Comparison of ENCODE assay signal across 8 mouse cellular contexts in genomic region chr7:28278279-28278652, GRCm38 (mm10). TPM values are rescaled to one million over a fixed set of nuclear protein-coding genes. Genes with fewer than 3 reads are reported as not detected.
A peak's percentile ranks its signal among the peaks of the same experiment; 100 is the strongest.
DNase-seq lines count a peak whose midpoint lies in the region; ATAC-seq and TF ChIP-seq lines count a peak whose summit lies in the region.

No protein-coding gene starts in this region.

- peak overlapping the region; percentile 85 for H3K27ac ChIP-seq in heart, adult 2 months
- peak overlapping the region; percentile 81 for H3K27ac ChIP-seq in forebrain, embryonic 14.5 days (ENCODE audit: low read depth, low read length)
- no peak overlapping the region for H3K27ac ChIP-seq in liver, embryonic 13.5 days

- no peaks in the 10 kb centered on the region for H3K27me3 ChIP-seq in heart, adult 2 months (ENCODE audit: control insufficient read depth, insufficient read depth, low read length)
- 0 out of 2 replicates have a peak, but pooled peaks cover 6% of the 10 kb centered on the region for H3K27me3 ChIP-seq in E14TG2a.4 (ENCODE audit: insufficient read depth, low read length)
- no peaks in the 10 kb centered on the region for H3K27me3 ChIP-seq in forebrain, embryonic 14.5 days (replicated peaks; ENCODE audit: control insufficient read depth, insufficient read depth, low read length)
- H3K27me3 ChIP-seq in liver, embryonic 13.5 days: no peaks in the 10 kb centered on the region

- WGBS in heart, adult 2 months: 77% methylated on average over 7 of the region's 7 CpGs
- 82% methylated on average over 7 of the region's 7 CpGs for WGBS in forebrain, embryonic 14.5 days
- WGBS in liver, embryonic 13.5 days (ENCODE audit: insufficient replicate concordance): 93% methylated on average over 7 of the region's 7 CpGs

- no peak for DNase-seq in heart, adult 2 months
- DNase-seq in heart, adult 11 months: no peak
- DNase-seq in forebrain, embryonic 14.5 days (ENCODE audit: low spot score): no peak
- no peak for DNase-seq in liver, embryonic 13.5 days
- DNase-seq in left cerebral cortex, adult 18-20 months (ENCODE audit: low spot score in 2 of 2): no peak
- no peak for DNase-seq in layer of hippocampus, adult 11-12 months (ENCODE audit: low spot score)
- DNase-seq in layer of hippocampus, adult 18-20 months (ENCODE audit: low spot score in 2 of 2): no peak

- intact Hi-C loops in heart, adult 2 months (cut with DNase I): loop anchor here (2.0 to 5.0 kb wide), 3 partner anchors 35 to 109 kb away; partner anchors contain the start of gene Timm50

- no peak for TF ChIP-seq EP300 in heart, adult 2 months (IDR thresholded peaks at IDR 0.05; ENCODE audit: insufficient read depth, low read depth, low read length)

- H3K9me3 ChIP-seq in E14TG2a.4 (ENCODE audit: low read length): no peaks in the 10 kb centered on the region
- no peaks in the 10 kb centered on the region for H3K9me3 ChIP-seq in forebrain, embryonic 14.5 days (replicated peaks; ENCODE audit: control insufficient read depth, low read length)
- no peaks in the 10 kb centered on the region for H3K9me3 ChIP-seq in liver, embryonic 13.5 days (replicated peaks)

- H3K9ac ChIP-seq in heart, adult 2 months (ENCODE audit: low read depth, low read length): peak overlapping the region; percentile 95
- H3K9ac ChIP-seq in forebrain, embryonic 14.5 days (ENCODE audit: low read length): peak overlapping the region; percentile 92
- peak overlapping the region; percentile 86 for H3K9ac ChIP-seq in liver, embryonic 13.5 days

- no peak for TF ChIP-seq CTCF in heart, adult 2 months (IDR thresholded peaks at IDR 0.05)
- no peak for TF ChIP-seq CTCF in E14TG2a.4 (conservative IDR thresholded peaks at IDR 0.05; ENCODE audit: low read length)

- ATAC-seq in forebrain, embryonic 14.5 days: no peak
- ATAC-seq in liver, embryonic 13.5 days (ENCODE audit: low read depth): no peak

- no peaks in the 10 kb centered on the region for H3K36me3 ChIP-seq in heart, adult 2 months (ENCODE audit: control insufficient read depth, insufficient read depth, low read length)
- H3K36me3 ChIP-seq in E14TG2a.4 (ENCODE audit: insufficient read depth, low read length): 0 out of 2 replicates have a peak, but pooled peaks cover 5% of the 10 kb centered on the region
- H3K36me3 ChIP-seq in forebrain, embryonic 14.5 days (ENCODE audit: control insufficient read depth, insufficient read depth, low read length): peaks cover 4% of the 10 kb centered on the region; the same call in 1 of the 2 replicates
- H3K36me3 ChIP-seq in liver, embryonic 13.5 days: no peaks in the 10 kb centered on the region

- H3K4me2 ChIP-seq in forebrain, embryonic 14.5 days (ENCODE audit: low read length): peak overlapping the region; percentile 89
- peak overlapping the region; percentile 92 for H3K4me2 ChIP-seq in liver, embryonic 13.5 days

- H3K4me1 ChIP-seq in heart, adult 2 months (ENCODE audit: control insufficient read depth, insufficient read depth, low read length): peaks cover 2% of the 10 kb centered on the region
- peaks cover 25% of the 10 kb centered on the region for H3K4me1 ChIP-seq in E14TG2a.4 (replicated peaks; ENCODE audit: low read depth, low read length)
- peaks cover 8% of the 10 kb centered on the region; the same call in 1 of the 2 replicates for H3K4me1 ChIP-seq in forebrain, embryonic 14.5 days (ENCODE audit: control insufficient read depth, insufficient read depth, low read length)
- H3K4me1 ChIP-seq in liver, embryonic 13.5 days (replicated peaks): peaks cover 9% of the 10 kb centered on the region

- H3K79me2 ChIP-seq in heart, adult 2 months (replicated peaks; ENCODE audit: control insufficient read depth, insufficient read depth, low read length): no peaks in the 10 kb centered on the region; the same call in 1 of the 2 replicates

- H3K4me3 ChIP-seq in heart, adult 2 months: peak overlapping the region; percentile 82
- H3K4me3 ChIP-seq in E14TG2a.4 (replicated peaks; ENCODE audit: low read length): peak overlapping the region; percentile 91
- peak overlapping the region; percentile 69 for H3K4me3 ChIP-seq in forebrain, embryonic 14.5 days (ENCODE audit: low read depth, low read length)
- H3K4me3 ChIP-seq in liver, embryonic 13.5 days (replicated peaks): peak overlapping the region; percentile 75

- no peak for TF ChIP-seq POLR2A in heart, adult 2 months (IDR thresholded peaks at IDR 0.05; ENCODE audit: insufficient read depth, low read depth, low read length)

RNA-seq across cellular contexts. Expression of gene Eid2b, which starts 0.7 kb away (rescaled TPM):
- 10 to 100 TPM; 11.2 to 13.0 TPM for total RNA-seq in heart, adult 2 months (2021)
- polyA plus RNA-seq in heart, adult 2 months (2012; rRNA removed): 6.7 and 7.2 TPM in 2 replicates
- polyA plus RNA-seq in forebrain, embryonic 14.5 days (2014; fragmentation: Nextera tagmentation; extraction: Ambion mirVana): 33.3 and 35.1 TPM in 2 replicates
- polyA plus RNA-seq in liver, embryonic 13.5 days (2015; fragmentation: Nextera tagmentation; extraction: Ambion mirVana): 2.5 and 2.6 TPM in 2 replicates
- total RNA-seq in left cerebral cortex, adult 18-20 months (2021): 10 to 100 TPM; 30.2 to 30.8 TPM
- 10 to 100 TPM; 37.8 to 38.4 TPM for total RNA-seq in layer of hippocampus, adult 18-20 months (2021)

RNA-seq across cellular contexts. Expression of gene Eid2, which starts 10.6 kb away (rescaled TPM):
- 10 to 100 TPM; 11.2 to 11.9 TPM for total RNA-seq in heart, adult 2 months (2021)
- polyA plus RNA-seq in heart, adult 2 months (2012; rRNA removed): 4.2 and 4.6 TPM in 2 replicates
- 6.0 and 8.6 TPM in 2 replicates for polyA plus RNA-seq in forebrain, embryonic 14.5 days (2014; fragmentation: Nextera tagmentation; extraction: Ambion mirVana)
- polyA plus RNA-seq in liver, embryonic 13.5 days (2015; fragmentation: Nextera tagmentation; extraction: Ambion mirVana): 0.28 and 0.40 TPM in 2 replicates
- total RNA-seq in left cerebral cortex, adult 18-20 months (2021): 10 to 100 TPM; 62.3 to 65.2 TPM
- total RNA-seq in layer of hippocampus, adult 18-20 months (2021): 10 to 100 TPM; 59.3 to 61.3 TPM

RNA-seq across cellular contexts. Expression of gene Selenov, which starts 12.7 kb away (rescaled TPM):
- total RNA-seq in heart, adult 2 months (2021): not detected
- polyA plus RNA-seq in heart, adult 2 months (2012; rRNA removed): 0.08 TPM in 1 of 2 replicates, not detected in the other
- polyA plus RNA-seq in forebrain, embryonic 14.5 days (2014; fragmentation: Nextera tagmentation; extraction: Ambion mirVana): 0.22 and 0.23 TPM in 2 replicates
- polyA plus RNA-seq in liver, embryonic 13.5 days (2015; fragmentation: Nextera tagmentation; extraction: Ambion mirVana): not detected in 2 replicates
- under 1 TPM in 1 of 2 experiments, not detected in 1; 0.44 TPM for total RNA-seq in left cerebral cortex, adult 18-20 months (2021)
- total RNA-seq in layer of hippocampus, adult 18-20 months (2021): under 1 TPM in 1 of 2 experiments, not detected in 1; 0.25 TPM

RNA-seq across cellular contexts. Expression of gene Dll3, which starts 23.8 kb away (rescaled TPM):
- total RNA-seq in heart, adult 2 months (2021): not detected
- polyA plus RNA-seq in heart, adult 2 months (2012; rRNA removed): not detected in 2 replicates
- polyA plus RNA-seq in forebrain, embryonic 14.5 days (2014; fragmentation: Nextera tagmentation; extraction: Ambion mirVana): 14.2 and 16.3 TPM in 2 replicates
- polyA plus RNA-seq in liver, embryonic 13.5 days (2015; fragmentation: Nextera tagmentation; extraction: Ambion mirVana): 0.06 and 0.07 TPM in 2 replicates
- 1 to 10 TPM; 1.5 to 1.6 TPM for total RNA-seq in left cerebral cortex, adult 18-20 months (2021)
- 1 to 10 TPM; 2.1 to 2.6 TPM for total RNA-seq in layer of hippocampus, adult 18-20 months (2021)

RNA-seq across cellular contexts. Expression of gene Timm50, which starts 33.6 kb away (rescaled TPM):
- 10 to 100 TPM; 60.0 to 63.5 TPM for total RNA-seq in heart, adult 2 months (2021)
- 63.0 and 72.8 TPM in 2 replicates for polyA plus RNA-seq in heart, adult 2 months (2012; rRNA removed)
- 163 and 171 TPM in 2 replicates for polyA plus RNA-seq in forebrain, embryonic 14.5 days (2014; fragmentation: Nextera tagmentation; extraction: Ambion mirVana)
- 114 and 118 TPM in 2 replicates for polyA plus RNA-seq in liver, embryonic 13.5 days (2015; fragmentation: Nextera tagmentation; extraction: Ambion mirVana)
- 10 to 100 TPM; 36.8 to 43.2 TPM for total RNA-seq in left cerebral cortex, adult 18-20 months (2021)
- 10 to 100 TPM; 42.4 to 44.3 TPM for total RNA-seq in layer of hippocampus, adult 18-20 months (2021)

Comparison
In these comparisons a context has a peak if more than half of its experiments do, and no peak if none do; other contexts are left out.
1. RNA of gene Eid2, which starts 10.6 kb away (total RNA-seq): 62.3 to 65.2 TPM in left cerebral cortex, adult 18-20 months and 59.3 to 61.3 TPM in layer of hippocampus, adult 18-20 months; 11.2 to 11.9 TPM in heart, adult 2 months; every median in the first group is over 4 times any median in the second.
2. Peak in every context shown above with its lines, with median percentiles within 50 percentile points of each other: H3K4me3 ChIP-seq and H3K9ac ChIP-seq.